In genomic region chr19:55789838-55790237, GRCm38 (mm10) we compare ENCODE assay signal across 11 mouse cellular contexts.
"Had no signal": no experiment of that assay in that cellular context is flagged by ENCODE, and none has a peak within 500 bp of the region (broad histone marks: within the 10 kb centered on the region; RNA-seq: fewer than 3 reads in every experiment).

No protein-coding gene starts in this region.

- H3K36me3 ChIP-seq: kidney, embryonic 15.5 days; liver, embryonic 12.5 days; lung, embryonic 15.5 days had no signal

- H3K9me3 ChIP-seq: kidney, embryonic 15.5 days; limb, embryonic 15.5 days; liver, embryonic 12.5 days; lung, embryonic 15.5 days; stomach, embryonic 15.5 days had no signal

- H3K27ac ChIP-seq: kidney, embryonic 15.5 days; liver, embryonic 12.5 days; lung, embryonic 15.5 days had no signal

- ATAC-seq: liver, embryonic 12.5 days had no signal

- H3K4me2 ChIP-seq: kidney, embryonic 15.5 days; limb, embryonic 15.5 days; liver, embryonic 12.5 days; lung, embryonic 15.5 days; stomach, embryonic 15.5 days had no signal

- DNase-seq: kidney, postnatal 14 days; layer of hippocampus, postnatal 36 days; midbrain, embryonic 14.5 days; right cerebral cortex, postnatal 14 days; thymus, postnatal 36 days had no signal

- H3K9ac ChIP-seq: kidney, embryonic 15.5 days; limb, embryonic 15.5 days; liver, embryonic 12.5 days; lung, embryonic 15.5 days; stomach, embryonic 15.5 days had no signal

- H3K4me3 ChIP-seq: kidney, embryonic 15.5 days; limb, embryonic 15.5 days; liver, embryonic 12.5 days; lung, embryonic 15.5 days; myocyte; stomach, embryonic 15.5 days had no signal

- H3K27me3 ChIP-seq: kidney, embryonic 15.5 days; limb, embryonic 15.5 days; lung, embryonic 15.5 days; stomach, embryonic 15.5 days had no signal
